Mouse (Mus musculus) ES-CJ7 (cell line): ENCODE results near the gene Chadl.
A peak's percentile ranks its signal among the peaks of the same experiment; 100 is the strongest.

Source experiments
- DNase-seq: peaks from one replicate; pipeline ENCODE4 v3.0.0; 2011; ENCODE audit warnings: low read depth, low spot score

Gene Chadl

GRCm38 (mm10) chr15:81700601-81701000, 3.5 kb upstream of the Chadl start:
- peak; percentile 89 for DNase-seq

GRCm38 (mm10) chr15:81700161-81700560, 3.1 kb upstream of the Chadl start:
- peak; percentile 71 for DNase-seq

- no peak for DNase-seq
Observed at GRCm38 (mm10) chr15:81698532-81698931, 1.4 kb upstream of the Chadl start.

GRCm38 (mm10) chr15:81697847-81698246, 760 bp upstream of the Chadl start:
- peak; percentile 66 for DNase-seq

GRCm38 (mm10) chr15:81694891-81695290, 2.2 kb downstream of the Chadl start:
- DNase-seq = no peak

- peak; percentile 80 for DNase-seq
Observed at GRCm38 (mm10) chr15:81693967-81694881, 2.9 kb downstream of the Chadl start.

- DNase-seq = no peak
Observed at GRCm38 (mm10) chr15:81693366-81693966, 3.6 kb downstream of the Chadl start.

- DNase-seq = no peak
Observed at GRCm38 (mm10) chr15:81680301-81680805, 16.7 kb downstream of the Chadl start.

- DNase-seq = no peak
Observed at GRCm38 (mm10) chr15:81676637-81677036, 20.4 kb downstream of the Chadl start.

- peak; percentile 77 for DNase-seq
Observed at GRCm38 (mm10) chr15:81670231-81670640, 26.9 kb downstream of the Chadl start.

GRCm38 (mm10) chr15:81666957-81667356, 30.1 kb downstream of the Chadl start:
- peak; percentile 80 for DNase-seq

- peak; percentile 94 for DNase-seq
Observed at GRCm38 (mm10) chr15:81663697-81664561, 33.2 kb downstream of the Chadl start, which contains the start of gene L3mbtl2. Gene L3mbtl2 (plus strand): TSS chr15:81663889.

- DNase-seq = peak; percentile 83
Observed at GRCm38 (mm10) chr15:81663281-81663680, 33.8 kb downstream of the Chadl start.

GRCm38 (mm10) chr15:81661701-81662100, 35.4 kb downstream of the Chadl start:
- DNase-seq = peak; percentile 56

- DNase-seq = no peak
Observed at GRCm38 (mm10) chr15:81650636-81651035, 46.5 kb downstream of the Chadl start.

GRCm38 (mm10) chr15:81649516-81650455, 47.3 kb downstream of the Chadl start:
- no peak for DNase-seq
